Mouse (Mus musculus) left cerebral cortex, adult 11 months (tissue): ENCODE measurements around the gene Wwp2.
A peak's percentile ranks its signal among the peaks of the same experiment; 100 is the strongest.
"Not testable (repeated sequence)": the region's sequence is repeated elsewhere in the genome, so short reads cannot be mapped to it uniquely, and the experiment has no call there.

ENCODE experiments used
- DNase-seq: peaks from one replicate; pipeline ENCODE4 v3.0.0; 2022; ENCODE audit warnings: low spot score

Wwp2 gene

DNA sequence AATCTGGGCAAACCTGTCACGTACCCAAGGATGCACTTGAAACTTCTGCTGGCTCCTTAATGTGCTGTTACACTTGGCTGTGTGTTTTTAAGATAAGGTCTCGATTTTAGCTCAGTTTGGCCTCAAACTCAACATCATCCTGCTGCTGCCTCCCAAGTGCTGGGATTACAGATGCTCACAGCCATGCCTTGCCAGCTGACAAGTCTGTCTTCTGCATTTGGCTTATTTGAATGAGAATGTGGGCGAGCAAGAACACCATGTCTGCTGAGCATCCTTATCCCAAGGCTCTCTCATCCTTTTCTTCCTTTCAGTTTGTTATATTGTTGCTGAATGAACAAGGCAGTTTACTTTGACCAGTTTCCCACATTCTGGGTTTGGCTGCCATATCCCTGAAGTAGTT is 39.4 kb downstream of the Wwp2 start:
- no peak for DNase-seq

DNA sequence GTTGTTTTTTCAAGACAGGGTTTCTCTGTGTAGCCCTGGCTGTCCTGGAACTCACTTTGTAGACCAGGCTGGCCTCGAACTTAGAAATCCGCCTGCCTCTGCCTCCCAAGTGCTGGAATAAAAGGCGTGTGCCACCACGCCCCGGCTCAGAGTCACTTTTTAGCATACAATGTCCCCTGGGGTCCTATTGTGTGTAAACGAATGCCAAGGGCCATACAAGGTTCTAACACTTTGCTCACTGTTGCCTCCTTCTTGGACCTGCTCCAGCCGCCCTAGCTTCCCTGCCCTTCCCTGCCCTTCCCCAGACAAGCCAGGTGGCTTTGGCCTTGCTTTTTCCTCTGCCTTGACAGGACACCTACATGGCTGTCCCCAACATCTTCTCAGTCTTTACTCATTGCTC is 40.6 kb downstream of the Wwp2 start:
- not testable (repeated sequence) for DNase-seq

DNA sequence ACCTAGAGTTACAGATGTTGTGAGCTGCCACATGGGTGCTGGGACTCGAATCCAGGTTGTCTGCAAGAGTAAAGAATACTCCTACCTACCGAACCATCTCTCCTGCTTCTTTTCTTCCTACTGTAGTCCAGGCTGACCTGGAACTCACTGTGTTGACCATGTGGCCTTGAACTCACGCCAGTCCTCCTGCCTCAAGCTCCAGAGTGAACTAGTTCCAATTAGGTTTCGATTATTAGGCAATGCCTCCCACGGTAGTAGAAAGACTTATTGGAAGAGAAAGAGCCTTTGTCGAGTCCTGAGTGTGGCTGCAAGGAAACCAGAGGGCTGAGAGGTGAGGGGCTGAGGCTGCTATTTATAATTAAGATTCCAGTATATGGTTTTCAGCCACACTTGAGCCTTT is 42.6 kb downstream of the Wwp2 start:
- no peak for DNase-seq

DNA sequence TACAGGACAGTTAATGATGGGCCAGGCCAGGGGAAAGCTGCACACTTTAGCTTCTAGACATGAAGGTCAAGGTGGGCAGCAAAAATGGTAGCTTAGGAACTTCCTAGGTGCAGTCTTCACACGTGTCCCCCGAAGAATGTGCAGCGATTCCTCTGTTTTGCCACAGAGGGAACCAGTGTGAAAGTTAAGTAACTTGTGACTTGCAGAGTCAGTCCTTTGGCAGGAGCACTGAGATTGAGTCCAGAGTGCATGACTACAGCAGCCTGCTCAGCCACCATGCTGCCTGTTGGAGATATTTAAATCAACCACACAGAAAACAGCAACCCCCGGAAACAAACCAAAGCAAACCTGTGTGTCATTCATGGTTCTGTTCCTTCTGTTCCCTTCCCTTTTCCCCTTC is 44.3 kb downstream of the Wwp2 start:
- no peak for DNase-seq

DNA sequence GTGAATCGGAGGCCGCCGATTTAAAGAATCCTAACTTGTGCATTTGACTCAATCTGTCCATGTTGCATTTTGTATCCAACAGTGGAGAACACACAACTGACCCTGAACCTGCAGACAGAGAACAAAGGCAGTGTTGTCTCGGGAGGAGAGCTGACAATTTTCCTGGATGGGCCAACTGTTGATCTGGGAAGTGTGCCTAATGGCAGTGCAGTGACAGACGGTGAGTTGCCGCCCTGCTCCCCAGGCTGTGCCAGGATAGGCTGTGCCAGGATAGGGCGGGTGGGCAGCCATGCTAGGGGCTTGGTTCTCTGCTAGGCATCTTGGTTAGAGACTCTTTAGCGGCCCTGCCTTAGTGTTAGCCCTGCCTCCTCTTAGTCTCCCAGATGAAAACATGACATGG is 47.1 kb downstream of the Wwp2 start:
- DNase-seq, result no peak

DNA sequence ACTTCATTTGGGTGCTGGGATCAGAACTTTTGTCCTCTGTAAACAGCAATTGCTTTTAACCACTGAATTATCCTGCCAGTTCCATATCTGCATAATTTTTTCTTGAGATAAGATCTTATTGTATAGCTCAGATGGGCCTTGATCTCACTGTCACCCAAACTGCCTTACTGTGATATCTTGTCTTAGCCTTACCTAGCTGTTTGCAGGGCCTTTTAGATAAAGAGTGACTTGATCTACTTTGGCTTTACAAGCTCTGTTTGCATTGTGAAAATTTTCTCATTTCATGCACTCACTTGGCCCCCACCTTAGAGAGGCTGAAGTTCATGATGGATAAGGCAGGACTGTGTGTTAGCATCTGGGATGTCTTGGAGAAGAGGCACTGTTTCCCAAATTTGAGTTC is 48.8 kb downstream of the Wwp2 start:
- DNase-seq, result no peak

DNA sequence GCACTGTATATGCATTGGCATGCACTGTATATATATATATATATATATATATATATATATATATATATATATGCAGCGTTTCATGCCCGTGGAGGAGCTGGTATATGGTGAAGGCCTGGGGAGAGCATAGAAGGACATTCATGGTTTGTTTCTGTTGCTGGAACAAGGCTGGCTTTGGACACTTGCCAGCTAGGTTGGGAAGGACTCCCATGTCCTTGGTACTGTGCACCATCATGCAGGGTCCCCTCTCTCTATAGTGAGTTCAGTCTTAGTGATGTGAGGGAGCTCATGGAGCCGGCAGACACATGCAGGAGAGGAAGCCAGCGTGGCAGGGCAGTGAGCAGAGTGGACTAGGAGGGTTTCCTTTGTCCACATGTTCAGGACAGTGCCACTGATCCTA is 52.4 kb downstream of the Wwp2 start:
- no peak for DNase-seq

DNA sequence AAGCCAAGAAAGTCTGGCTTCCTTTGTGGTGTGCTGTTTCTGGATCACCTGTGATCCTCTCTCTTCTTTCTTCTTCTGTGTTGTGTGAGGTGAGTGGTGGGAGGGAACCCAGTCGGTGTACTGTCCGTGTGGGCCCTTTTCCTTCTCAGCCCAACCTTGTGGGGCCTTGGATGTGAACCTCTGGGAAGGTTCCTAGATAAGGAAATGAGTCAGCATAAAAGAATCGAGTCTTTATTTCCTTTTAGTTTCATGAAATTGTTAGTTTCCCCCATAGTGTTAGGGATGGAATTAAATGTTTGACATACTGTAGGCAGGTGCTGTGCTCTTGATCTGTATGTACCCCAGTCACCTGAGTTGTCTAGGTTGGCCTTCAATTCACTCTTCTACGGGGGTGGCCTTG is 52.9 kb downstream of the Wwp2 start:
- no peak for DNase-seq

DNA sequence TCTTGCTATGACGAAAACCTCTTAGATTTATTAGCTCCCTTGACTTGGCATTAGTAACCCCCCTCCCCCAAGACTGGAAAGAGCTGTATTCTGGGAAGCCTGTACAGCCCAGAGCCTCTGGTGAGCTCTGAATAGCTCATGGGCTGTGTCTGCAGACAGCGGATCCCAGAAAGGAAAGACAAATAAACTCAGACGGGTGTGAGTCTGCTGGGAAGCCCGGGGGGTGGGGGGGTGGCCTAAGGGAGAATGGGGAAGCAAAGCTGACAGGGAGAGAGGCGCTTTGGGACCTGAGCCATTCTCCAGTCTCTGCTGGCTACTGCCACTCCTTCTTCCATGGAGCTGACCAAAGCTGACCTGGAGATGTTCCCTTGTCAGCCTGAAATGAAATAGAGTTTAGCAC is 53.8 kb downstream of the Wwp2 start:
- no peak for DNase-seq

DNA sequence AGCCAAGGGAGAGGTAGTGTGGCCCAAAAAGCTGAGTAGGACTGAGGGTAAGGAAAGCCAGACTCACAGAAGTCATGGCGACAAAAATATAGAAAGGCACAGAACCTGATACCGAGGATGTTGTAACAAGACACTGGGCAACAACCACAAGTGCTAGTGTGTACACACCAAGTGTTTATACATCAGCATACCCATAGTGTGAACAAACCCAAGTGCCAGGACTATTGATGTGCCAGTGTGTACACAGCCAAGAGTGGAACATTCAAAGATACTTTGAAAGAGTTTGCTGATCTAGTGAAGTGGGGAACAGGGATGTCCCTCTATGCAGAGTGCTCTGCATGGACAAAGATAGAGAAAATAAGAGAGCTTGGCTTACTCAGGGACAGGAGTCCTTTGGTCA is 54.5 kb downstream of the Wwp2 start:
- no peak for DNase-seq

DNA sequence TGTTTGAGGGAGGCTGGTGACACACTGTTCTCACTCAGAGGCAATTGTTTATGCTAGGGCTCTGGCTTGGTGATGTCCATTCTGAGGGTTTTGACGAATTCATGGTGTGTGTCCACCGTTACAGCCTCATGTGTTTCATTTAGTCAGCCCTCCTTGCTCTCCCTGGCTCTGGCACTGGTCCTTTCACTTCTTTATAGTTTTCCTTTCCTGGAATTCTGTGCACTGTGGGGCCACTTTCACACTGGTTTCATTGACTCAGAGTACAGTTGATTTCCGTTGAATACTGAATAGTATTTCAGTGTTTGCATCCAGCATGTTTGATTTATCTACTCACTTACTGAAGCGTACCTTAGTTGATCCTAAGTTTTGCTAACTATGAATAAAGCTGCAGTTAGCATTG is 55.0 kb downstream of the Wwp2 start:
- DNase-seq, result no peak

DNA sequence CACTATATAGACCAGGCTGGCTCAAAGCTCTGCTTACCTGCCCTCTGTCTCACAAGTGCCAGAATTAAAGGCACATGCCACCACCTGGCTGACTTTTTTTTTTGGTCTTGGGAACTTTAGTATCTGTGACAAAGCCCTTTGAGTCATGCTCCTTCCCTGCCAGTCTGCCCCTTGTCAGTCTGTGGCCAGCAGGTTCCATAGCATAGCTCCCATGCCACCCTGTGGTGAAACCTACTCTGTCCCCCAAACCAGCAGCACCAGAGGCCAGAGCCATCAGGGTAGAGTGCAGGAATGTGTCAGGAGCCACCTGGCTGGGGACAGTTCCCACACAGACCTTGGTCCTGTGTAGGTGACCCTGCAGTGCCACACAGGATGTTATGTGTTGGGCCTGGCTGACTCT is 55.7 kb downstream of the Wwp2 start:
- no peak for DNase-seq

DNA sequence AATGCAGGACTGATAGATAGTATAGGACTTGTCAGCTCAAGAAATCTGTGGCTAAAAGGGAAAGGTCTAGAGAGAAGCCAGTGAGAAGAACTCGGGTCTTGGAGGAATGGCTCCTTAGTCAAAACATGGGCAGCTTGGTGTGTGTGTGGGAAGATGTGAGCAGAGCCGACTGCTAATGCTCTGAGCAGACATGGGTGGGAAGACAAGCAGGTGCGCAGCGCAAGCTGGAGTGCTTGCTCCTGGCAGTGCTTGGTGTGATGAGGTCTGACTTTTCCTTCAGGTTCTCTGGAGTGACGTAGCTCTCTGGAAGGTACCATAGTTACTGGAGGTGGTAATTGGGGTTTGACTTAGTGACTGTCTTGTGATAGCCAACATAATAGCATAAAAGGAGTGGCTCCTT is 56.6 kb downstream of the Wwp2 start:
- peak; percentile 26 for DNase-seq

DNA sequence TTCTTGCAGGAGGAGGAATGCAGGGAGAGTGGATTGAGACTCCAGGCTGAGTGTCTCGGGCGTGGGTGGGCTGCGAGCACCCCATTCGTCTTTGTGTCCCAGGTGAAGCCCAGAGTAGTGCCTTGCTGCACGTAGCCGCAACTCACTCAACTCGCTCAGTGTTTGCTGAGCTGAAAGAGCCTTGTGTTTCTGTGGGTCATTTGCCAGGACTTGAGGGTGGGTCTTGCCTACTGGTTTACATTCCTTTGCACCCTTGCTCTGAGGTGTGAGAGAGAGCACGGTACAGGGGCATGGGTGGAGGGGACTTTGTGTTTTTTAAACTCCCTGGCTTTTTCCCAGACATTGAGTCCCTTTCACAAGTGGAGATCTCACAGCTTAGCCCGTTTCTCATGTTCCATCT is 59.3 kb downstream of the Wwp2 start:
- no peak for DNase-seq

DNA sequence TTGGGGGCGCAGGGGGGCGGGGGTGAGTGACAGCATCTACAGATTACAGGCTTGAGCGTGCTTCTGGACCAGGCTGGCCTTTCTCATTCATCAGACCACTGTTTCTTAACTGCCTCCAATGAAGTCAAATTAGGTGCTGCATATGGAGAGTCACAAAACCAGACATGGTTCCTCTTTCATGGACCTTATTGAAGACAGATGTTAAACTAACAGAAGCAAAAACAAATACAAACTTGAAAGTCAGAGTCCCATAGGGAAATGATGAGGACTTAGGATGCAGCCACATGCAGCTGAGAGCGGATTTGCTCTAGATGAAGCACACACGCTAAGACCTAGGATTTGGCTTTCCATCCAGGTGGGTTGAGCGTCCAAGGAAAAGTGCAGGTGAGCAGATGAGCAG is 61.5 kb downstream of the Wwp2 start:
- DNase-seq, result no peak

DNA sequence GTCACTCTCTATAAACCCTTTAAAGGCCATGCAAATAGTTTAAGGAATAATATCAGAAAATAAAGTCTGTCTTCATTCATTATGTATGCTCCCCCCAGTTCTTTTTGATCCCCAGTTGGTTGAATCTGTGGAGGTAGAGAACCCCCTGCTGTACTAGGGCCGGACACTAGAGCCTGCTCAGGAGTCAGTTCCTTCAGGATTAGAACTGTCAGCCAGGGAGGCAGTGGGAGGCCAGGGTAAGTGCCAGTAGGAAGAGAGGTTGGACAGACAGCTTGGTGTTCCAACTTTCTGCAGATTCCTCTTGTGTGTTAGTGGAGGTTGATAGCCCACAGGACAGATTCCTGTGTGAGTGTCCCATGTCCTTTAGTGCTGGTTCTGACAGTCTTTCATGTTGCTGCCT is 62.2 kb downstream of the Wwp2 start:
- no peak for DNase-seq

DNA sequence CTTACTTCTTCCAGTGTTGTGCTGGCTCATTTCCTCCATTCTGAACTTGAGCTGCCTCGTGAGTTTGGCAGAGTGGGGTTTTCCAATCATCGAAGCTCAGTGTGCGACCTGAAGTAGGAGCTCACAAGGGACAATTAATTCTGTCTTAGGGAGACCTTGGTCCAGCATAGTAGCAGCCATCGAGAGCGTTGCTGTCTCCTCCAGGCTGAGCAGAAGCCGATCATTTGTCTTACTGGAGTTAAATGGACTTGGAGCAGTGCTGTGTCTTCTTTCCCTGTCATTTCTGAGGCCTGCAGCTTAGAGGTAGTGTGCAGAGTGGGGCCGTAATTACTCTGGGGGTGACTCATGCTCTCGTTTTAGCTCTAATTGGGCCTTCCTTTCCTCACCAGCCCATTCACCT is 62.6 kb downstream of the Wwp2 start:
- no peak for DNase-seq

DNA sequence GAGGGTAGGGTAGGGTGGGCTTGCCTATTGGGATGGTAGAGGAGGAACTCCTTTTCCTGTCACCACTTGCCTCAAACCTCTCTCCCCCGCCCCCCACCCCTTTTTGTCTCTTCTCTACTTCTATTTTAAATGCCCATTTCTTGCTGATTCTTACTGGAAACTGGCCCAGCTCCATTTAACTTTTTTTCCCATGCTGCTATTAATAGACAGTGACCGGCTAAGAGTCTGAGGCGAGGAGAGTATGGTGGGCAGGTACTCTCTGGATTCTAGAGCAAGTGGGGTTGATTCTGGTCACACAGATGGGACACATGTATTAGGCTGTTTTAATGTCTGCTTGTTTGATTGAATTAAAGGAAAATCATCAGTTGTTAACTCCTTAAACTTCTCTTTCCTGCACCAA is 63.4 kb downstream of the Wwp2 start:
- no peak for DNase-seq

DNA sequence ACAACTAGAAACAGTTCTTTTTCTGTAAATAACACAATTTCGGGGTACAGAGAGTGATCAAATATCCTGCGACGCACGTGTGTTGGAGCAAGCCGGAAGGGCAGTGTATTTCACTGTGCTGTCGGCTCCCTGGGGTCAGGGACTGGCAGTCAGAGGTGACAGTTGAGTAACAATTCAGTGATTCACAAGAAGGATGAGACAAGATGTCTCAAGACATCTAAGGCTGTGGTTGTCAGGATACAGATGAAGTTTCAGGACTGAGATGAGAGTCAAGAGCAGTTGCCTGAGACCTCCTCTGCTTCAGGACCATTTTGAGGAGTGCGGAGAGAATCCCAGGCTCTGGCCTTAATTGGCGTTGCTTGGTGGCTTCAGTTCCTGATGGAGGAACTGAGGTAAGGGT is 66.2 kb downstream of the Wwp2 start:
- no peak for DNase-seq

DNA sequence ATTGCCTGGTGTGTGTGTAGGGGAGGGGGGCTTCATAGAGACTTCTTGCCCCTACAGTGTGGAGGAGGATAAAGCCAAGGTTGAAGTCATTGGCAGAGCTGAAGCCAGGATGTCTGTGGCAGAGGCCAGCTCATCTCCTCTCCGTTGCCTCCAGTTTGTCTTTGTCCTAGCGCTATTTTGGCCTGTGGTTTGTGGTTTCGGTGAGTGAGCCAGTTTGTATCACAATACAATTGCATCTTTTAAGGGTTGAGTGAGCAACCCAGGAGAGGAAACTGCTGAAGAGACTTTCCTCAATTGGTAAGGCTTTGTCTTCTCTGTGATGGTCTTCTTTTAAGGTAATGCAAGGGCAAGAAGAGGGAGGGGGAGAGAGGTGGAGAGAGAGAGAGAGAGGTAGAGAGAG is 66.8 kb downstream of the Wwp2 start:
- DNase-seq, result no peak

DNA sequence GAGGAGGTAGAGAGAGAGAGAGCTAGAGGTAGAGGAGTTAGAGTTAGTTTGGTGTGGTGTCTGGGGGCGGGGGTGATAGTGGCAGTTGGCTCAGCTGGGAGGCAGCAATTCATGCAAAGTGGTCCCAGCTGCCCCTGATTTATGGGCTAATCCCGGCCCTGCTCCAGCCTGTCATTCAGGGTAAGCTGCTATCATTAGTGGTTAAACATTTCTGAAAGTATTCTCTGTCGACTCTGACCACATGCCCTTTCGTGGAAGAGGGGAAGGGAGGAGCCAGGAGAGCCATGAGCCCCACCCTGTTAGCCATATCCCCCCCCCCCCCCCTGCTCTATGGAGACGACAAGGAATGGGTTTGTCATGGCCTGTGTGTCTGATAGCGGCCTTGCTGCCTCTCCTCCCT is 67.2 kb downstream of the Wwp2 start:
- no peak for DNase-seq

DNA sequence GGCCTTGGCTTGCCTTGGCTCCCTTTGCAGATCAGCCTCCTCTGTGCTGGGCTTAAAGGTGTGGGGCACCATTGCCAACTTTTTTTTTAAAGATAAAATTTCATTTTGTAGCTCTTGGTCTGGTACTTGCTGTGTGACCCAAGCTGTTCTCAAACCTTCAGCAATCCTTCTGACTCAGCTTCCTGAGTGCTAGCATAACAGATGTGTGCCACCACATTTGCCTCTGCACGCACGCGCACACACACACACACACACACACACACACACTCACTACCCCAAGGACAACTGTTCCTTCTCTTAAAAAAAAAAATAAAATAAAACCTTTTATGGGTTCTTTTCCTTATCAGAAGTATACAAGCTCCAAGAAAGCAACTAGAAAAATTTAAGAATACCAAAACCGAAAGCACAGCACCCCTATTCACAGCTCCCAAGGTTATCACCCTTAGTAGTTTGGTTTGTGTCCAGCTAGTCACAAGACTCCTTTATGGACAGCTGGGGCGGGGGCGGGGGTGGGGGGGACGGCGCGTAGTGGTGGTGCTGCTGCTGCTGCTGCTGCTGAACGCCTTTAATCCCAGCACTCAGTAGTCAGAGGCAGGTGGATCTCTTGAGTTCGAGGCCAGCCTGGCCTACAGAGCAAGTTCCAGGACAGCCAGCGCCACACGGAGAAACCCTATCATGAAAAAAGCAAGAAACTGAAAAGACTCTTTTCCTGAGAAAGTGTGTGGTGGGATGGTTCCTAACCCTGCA is 68.2 kb downstream of the Wwp2 start:
- no peak for DNase-seq

DNA sequence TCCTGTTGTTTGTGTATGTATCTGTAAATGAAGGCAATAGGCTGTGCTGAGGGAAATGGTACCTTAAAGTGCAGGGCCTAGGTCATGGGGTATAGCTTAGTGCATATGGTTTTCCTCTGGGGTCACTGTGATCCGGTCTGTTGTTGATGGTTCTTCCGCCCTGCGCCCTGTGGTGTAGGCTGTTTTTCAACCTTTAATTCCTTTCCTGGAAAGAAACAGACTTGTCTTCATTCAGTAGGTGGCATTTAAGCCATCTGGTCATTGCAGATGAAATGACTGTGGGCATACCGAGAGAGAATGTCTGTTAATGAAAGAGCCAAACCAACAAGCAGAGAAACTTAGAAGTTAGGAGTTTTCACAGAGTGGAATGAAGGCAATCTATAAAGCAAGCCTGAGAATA is 69.1 kb downstream of the Wwp2 start:
- no peak for DNase-seq

DNA sequence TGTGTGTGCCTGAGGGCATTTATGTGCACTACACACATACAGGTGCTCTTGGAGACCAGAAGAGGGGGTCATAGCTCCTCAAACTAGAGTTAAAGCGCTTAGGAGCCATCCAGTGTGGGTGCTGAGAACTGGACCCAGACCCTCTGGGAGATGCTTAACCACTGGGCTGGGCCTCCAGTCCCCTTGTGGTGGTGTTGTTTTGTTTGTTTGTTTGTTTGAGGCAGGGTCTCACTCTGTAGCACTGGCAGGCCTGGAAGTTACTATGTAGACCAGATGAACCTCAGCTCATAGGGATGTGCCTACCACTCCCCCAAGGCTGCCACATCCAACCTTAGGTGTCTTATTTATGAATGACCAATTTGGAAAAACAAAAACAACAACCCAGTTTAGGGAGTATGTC is 70.9 kb downstream of the Wwp2 start:
- DNase-seq, result no peak

DNA sequence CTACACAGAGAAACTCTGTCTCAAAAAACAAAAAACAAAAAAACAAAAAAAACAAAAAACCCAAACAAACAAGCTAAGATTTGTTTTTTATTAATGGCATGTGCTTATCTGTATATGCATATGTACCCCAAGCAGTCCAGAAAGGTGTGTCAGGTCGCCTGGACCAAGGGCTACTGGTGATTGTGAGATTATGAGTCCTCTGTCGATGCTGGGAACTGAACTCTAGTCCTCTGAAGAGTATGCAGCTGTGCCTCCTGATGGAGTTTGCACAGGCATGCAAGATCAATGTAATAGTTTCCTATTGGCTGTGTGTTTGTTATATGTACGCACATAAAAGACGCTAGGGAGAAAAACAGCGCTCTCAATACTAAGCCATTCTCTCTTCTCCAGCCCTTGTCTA is 74.0 kb downstream of the Wwp2 start:
- no peak for DNase-seq
